Mouse (Mus musculus): ENCODE data around the gene Csnka2ip. TPM values are rescaled to one million over a fixed set of nuclear protein-coding genes. Genes with fewer than 3 reads are reported as not detected.

Gene Csnka2ip
- polyA plus RNA-seq, 1 experiment from 2014 or later, result 0.07 TPM

Other genes with a start within 250 kb of the Csnka2ip start
- gene 4930453N24Rik, start 168.8 kb upstream of the Csnka2ip start, polyA plus RNA-seq (2014; fragmentation: Nextera tagmentation; extraction: Ambion mirVana), result 19.3 and 23.9 TPM in 2 replicates
- gene Zfp654, start 249.2 kb upstream of the Csnka2ip start, polyA plus RNA-seq (2014; fragmentation: Nextera tagmentation; extraction: Ambion mirVana), result 8.2 and 9.5 TPM in 2 replicates
- 86.9 and 103 TPM in 2 replicates for gene Cggbp1, start 249.6 kb upstream of the Csnka2ip start, polyA plus RNA-seq (2014; fragmentation: Nextera tagmentation; extraction: Ambion mirVana)